Mouse (Mus musculus) myocyte (in vitro differentiated cells): ENCODE data around the gene Crebrf.

Experiments
- E2F4 ChIP-seq: IDR thresholded peaks from one replicate; pipeline ENCODE4 v1.6.1; 2011; ENCODE audit warnings: mild to moderate bottlenecking, control low read depth, moderate library complexity; ENCODE audit not compliant: insufficient read depth
- MAX ChIP-seq: IDR thresholded peaks from one replicate; pipeline ENCODE4 v1.6.1; 2011; ENCODE audit warnings: low read depth, mild to moderate bottlenecking, control low read depth
- MYOD1 ChIP-seq, 3 experiments: IDR thresholded peaks; one replicate each; pipeline ENCODE4 v1.6.1; 2011; ENCODE audit warnings: control low read depth in 2 of 3, low read depth in 2 of 3, mild to moderate bottlenecking in 2 of 3, moderate library complexity in 1 of 3; ENCODE audit not compliant: insufficient read length in 2 of 3, control insufficient read depth in 1 of 3
- MYOG ChIP-seq, 3 experiments: IDR thresholded peaks; one replicate each; pipeline ENCODE4 v1.6.1; 2011; ENCODE audit warnings: control low read depth in 2 of 3, low read depth in 2 of 3, mild to moderate bottlenecking in 2 of 3; ENCODE audit not compliant: insufficient read length in 2 of 3, control insufficient read depth in 1 of 3, insufficient read depth in 1 of 3
- POLR2A ChIP-seq: IDR thresholded peaks from one replicate; pipeline ENCODE4 v1.6.1; 2011; ENCODE audit warnings: low read depth, mild to moderate bottlenecking, control low read depth, moderate library complexity; ENCODE audit not compliant: insufficient read length
- SRF ChIP-seq: IDR thresholded peaks from one replicate; pipeline ENCODE4 v1.6.1; 2011; ENCODE audit warnings: low read depth; ENCODE audit not compliant: control insufficient read depth, insufficient read length
- TCF12 ChIP-seq: IDR thresholded peaks from one replicate; pipeline ENCODE4 v1.6.1; 2011; ENCODE audit warnings: mild to moderate bottlenecking, control low read depth; ENCODE audit not compliant: poor library complexity, insufficient read depth, severe bottlenecking
- USF1 ChIP-seq: IDR thresholded peaks from one replicate; pipeline ENCODE4 v1.6.1; 2011; ENCODE audit warnings: low read depth, mild to moderate bottlenecking, control low read depth, moderate library complexity

DNA sequence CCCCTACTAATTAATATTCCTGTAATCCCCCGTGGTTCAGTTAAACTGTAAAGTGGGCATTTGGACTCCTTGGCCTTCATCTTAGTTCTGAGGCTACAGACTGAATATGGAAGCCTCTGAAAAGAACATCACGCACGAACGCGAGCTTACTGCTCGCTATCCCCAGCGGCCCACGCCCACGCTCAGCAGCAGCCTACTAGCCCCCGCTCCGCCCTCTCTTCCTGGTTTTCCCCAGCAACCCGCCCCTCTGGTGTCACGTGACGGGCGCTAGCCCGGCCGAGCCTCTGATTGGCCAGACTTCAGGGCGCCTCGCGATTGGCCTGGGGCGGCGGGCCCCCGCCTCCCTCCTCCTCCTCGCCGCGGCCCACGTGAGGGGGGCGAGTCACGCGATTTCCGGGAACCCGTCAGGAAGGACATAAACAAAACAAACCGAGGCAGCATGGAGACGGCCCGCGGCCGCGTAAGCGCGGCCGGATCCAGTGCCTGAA is at the start of gene Crebrf:
- no peak for TF ChIP-seq TCF12
- no peak for TF ChIP-seq SRF
- TF ChIP-seq E2F4, result no peak
- TF ChIP-seq POLR2A, result peak; percentile 90
- TF ChIP-seq MYOD1 (IDR thresholded peaks at IDR 0.05; ENCODE audit: control insufficient read depth in 1 of 3, insufficient read length in 2 of 3, low read depth in 2 of 3), result no peak
- TF ChIP-seq MAX, result peak; percentile 66
- TF ChIP-seq USF1, result peak; percentile 97
- peak in 1 of 3 experiments; percentile 2 for TF ChIP-seq MYOG (IDR thresholded peaks at IDR 0.05; ENCODE audit: control insufficient read depth in 1 of 3, insufficient read depth in 1 of 3, insufficient read length in 2 of 3, low read depth in 2 of 3)
